Mouse (Mus musculus) gastrocnemius, adult 2 months (tissue): Measurements from ENCODE around the gene Cflar. TPM values are rescaled to one million over a fixed set of nuclear protein-coding genes. Genes with fewer than 3 reads are reported as not detected.
A peak's percentile ranks its signal among the peaks of the same experiment; 100 is the strongest.
"Not testable (repeated sequence)": the region's sequence is repeated elsewhere in the genome, so short reads cannot be mapped to it uniquely, and the experiment has no call there.

Experiments used
- DNase-seq: peaks from one replicate; pipeline ENCODE4 v3.0.0; 2022
- H3K27ac ChIP-seq: fragments of 200-600 bp; 2 replicates; pipeline ENCODE4 v1.8.1; 2022; ENCODE audit warnings: mild to moderate bottlenecking
- H3K4me3 ChIP-seq: fragments of 200-600 bp; 2 replicates; pipeline ENCODE4 v1.8.1; 2022; ENCODE audit warnings: mild to moderate bottlenecking, moderate library complexity
- CTCF ChIP-seq: fragments of 200-600 bp; IDR thresholded peaks from 2 replicates; pipeline ENCODE4 v1.8.1; 2022; ENCODE audit warnings: antibody characterized with exemption, mild to moderate bottlenecking, moderate library complexity
- intact Hi-C: fragments of 180-260 bp; cut with DNase I; formaldehyde crosslinking; loops from one replicate; pipeline ENCODE4 v1.15.1; 2025
- total RNA-seq, 2 experiments: library from RNA; stranded (reverse); gene quantifications; 2 replicates each; pipeline ENCODE4 v1.2.3; 2021

The Cflar gene
- total RNA-seq, 2 experiments from 2014 or later: 38.8 to 58.6 TPM

- Histone ChIP-seq H3K27ac (peak overlapping the region; percentile 53), H3K4me3 (no peak overlapping the region)
- intact Hi-C loops: no loop called here
- no peak for DNase-seq
- TF ChIP-seq CTCF: no peak
Measured at GRCm38 (mm10) chr1:58743252-58743651, 31.9 kb downstream of the Cflar start.

GRCm38 (mm10) chr1:58744645-58745044 is 33.3 kb downstream of the Cflar start:
- intact Hi-C loops: loop anchor here (5.0 kb wide), 1 partner anchor 32 kb away; the partner anchor contains the start of gene Cflar
- no peak for TF ChIP-seq CTCF
- Histone ChIP-seq H3K27ac (peak overlapping the region; percentile 60), H3K4me3 (no peak overlapping the region)
- peak; percentile 61 for DNase-seq

DNA sequence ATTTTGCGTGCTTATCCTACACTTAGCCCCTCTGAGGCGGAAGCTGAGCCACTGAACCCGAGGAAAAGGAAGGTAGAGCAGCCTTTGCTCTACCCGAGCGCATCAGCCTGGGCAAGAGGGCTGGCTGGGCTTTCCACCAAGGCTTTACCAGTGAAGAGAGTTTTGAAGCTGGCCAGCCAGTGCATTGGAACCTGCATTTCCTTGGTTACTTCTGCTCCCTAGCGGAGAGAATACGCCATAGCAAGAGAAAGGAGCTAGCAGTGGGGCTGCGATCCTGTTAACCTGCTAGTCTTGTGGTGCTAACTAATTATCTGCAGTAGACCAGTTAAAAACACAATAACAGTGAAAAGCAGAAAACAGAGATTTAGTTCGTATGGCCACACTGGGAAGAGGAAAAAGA is 35.6 kb downstream of the Cflar start:
- peak; percentile 82 for TF ChIP-seq CTCF
- intact Hi-C loops: loop anchor here (2.0 to 5.0 kb wide), 2 partner anchors 35 to 184 kb away; partner anchors contain the start of gene Cflar
- H3K4me3 ChIP-seq: no peak overlapping the region
- peak; percentile 57 for DNase-seq
- peak overlapping the region; percentile 67 for H3K27ac ChIP-seq

DNA sequence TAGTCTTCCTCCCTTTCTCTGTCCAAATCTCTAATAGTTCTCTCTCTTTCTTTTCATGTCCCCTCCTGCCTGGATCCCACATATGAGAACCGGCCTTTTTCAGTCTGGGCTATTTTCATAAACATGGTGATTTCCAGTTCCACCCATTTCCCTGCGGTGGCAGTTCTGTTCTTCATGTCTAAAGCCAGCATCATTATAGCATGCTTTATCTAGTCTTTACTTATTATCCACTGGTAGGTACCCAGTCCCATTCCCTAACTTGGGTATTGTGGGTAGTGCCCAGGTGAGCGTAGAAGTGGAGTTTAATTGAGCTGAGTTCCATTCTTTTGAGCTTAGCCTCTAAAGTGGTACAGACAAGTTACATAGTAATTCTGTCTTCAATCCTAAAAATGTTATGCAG is 48.1 kb downstream of the Cflar start:
- Histone ChIP-seq H3K4me3 (no peak overlapping the region), H3K27ac (no peak overlapping the region)
- no peak for DNase-seq
- no peak for TF ChIP-seq CTCF
- intact Hi-C loops: no loop called here

- H3K4me3 ChIP-seq: no peak overlapping the region
- H3K27ac ChIP-seq: no peak overlapping the region
- TF ChIP-seq CTCF: no peak
- no peak for DNase-seq
- intact Hi-C loops: no loop called here
Measured at GRCm38 (mm10) chr1:58760581-58760980, 49.3 kb downstream of the Cflar start.

GRCm38 (mm10) chr1:58761391-58762275 is 50.3 kb downstream of the Cflar start:
- peak; percentile 34 for DNase-seq
- peak; percentile 31; the same call in 1 of the 2 replicates for TF ChIP-seq CTCF
- H3K27ac ChIP-seq: not testable (repeated sequence)

GRCm38 (mm10) chr1:58762576-58762975 is 51.3 kb downstream of the Cflar start:
- Histone ChIP-seq H3K4me3 (no peak overlapping the region), H3K27ac (no peak overlapping the region)
- DNase-seq: no peak
- TF ChIP-seq CTCF: no peak
- intact Hi-C loops: no loop called here

More at GRCm38 (mm10) chr1:58761391-58762275, 50.3 kb downstream of the Cflar start:
- intact Hi-C loops, H3K4me3 ChIP-seq: not testable (repeated sequence)

GRCm38 (mm10) chr1:58766446-58766845 is 55.1 kb downstream of the Cflar start:
- Histone ChIP-seq H3K4me3 (peak overlapping the region; percentile 48), H3K27ac (peak overlapping the region; percentile 24; the same call in 1 of the 2 replicates)
- intact Hi-C loops, DNase-seq: not testable (repeated sequence)

GRCm38 (mm10) chr1:58769136-58769535 is 57.8 kb downstream of the Cflar start:
- TF ChIP-seq CTCF: no peak
- H3K4me3 ChIP-seq: no peak overlapping the region
- no peak for DNase-seq
- intact Hi-C loops: no loop called here
- no peak overlapping the region for H3K27ac ChIP-seq

DNA sequence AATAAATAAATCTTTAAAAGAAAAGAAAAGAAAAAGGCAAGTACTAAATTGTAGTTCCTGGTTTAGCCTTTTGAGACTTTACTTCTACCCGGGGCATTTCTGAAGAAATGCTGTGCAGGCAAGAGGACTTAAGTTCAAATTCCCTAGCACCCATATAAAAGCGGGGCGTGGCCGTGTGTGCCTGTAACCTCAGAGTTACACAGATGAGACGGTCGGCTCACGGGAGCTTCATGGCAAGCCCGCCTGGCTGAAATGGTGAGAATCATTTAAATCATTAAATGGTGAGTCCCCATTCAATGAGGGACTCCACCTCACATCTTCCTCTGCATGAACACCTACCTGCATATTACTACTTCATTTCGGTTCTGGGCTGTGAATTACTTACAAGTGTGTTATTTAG is 58.4 kb downstream of the Cflar start:
- intact Hi-C loops: loop anchor here (1.0 to 5.0 kb wide), 4 partner anchors 133 to 469 kb away; no protein-coding TSS in a partner anchor
- H3K27ac ChIP-seq: no peak overlapping the region
- no peak for DNase-seq
- H3K4me3 ChIP-seq: no peak overlapping the region
- TF ChIP-seq CTCF: no peak

- TF ChIP-seq CTCF: peak; percentile 69
- DNase-seq: no peak
- H3K27ac ChIP-seq: no peak overlapping the region
- intact Hi-C loops: loop anchor here (1.0 to 5.0 kb wide), 4 partner anchors 132 to 468 kb away; no protein-coding TSS in a partner anchor
- H3K4me3 ChIP-seq: no peak overlapping the region
Measured at GRCm38 (mm10) chr1:58770111-58770720, 58.9 kb downstream of the Cflar start.

DNA sequence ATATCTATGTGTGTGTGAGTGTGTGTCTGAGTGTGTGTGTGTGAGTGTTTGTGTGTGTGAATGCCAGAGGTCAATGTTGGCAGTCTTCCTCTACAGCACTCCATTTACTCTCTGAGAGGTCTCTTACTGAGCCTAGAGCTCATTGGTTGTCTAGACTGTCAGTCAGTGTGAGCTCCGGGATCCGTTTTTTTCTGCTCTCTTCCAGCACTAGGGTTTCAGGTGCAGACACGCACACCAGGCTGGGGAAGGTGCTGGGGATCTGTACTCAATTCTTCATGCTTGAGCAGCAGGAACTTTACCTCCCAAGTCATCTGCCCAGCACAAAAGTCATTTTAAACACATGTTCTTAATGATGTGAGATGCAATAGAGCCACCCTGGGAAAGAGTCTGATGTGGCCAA is 60.8 kb downstream of the Cflar start:
- H3K4me3 ChIP-seq: no peak overlapping the region
- no peak overlapping the region for H3K27ac ChIP-seq
- intact Hi-C loops: loop anchor here (5.0 kb wide), 1 partner anchor 130 kb away; no protein-coding TSS in a partner anchor
- DNase-seq: no peak
- no peak for TF ChIP-seq CTCF

GRCm38 (mm10) chr1:58773280-58773679 is 62.0 kb downstream of the Cflar start:
- TF ChIP-seq CTCF: no peak
- Histone ChIP-seq H3K27ac (no peak overlapping the region; the same call in 1 of the 2 replicates), H3K4me3 (no peak overlapping the region)
- intact Hi-C loops: loop anchor here (5.0 kb wide), 1 partner anchor 129 kb away; no protein-coding TSS in a partner anchor
- DNase-seq: no peak
